Mouse (Mus musculus) E14TG2a.4 (cell line): ENCODE data around the gene Bhmt.
A peak's percentile ranks its signal among the peaks of the same experiment; 100 is the strongest.

ENCODE experiments used
- H3K27me3 ChIP-seq: 2 replicates; pipeline ENCODE4 v1.6.1; 2014; ENCODE audit warnings: low read length, control low read depth; ENCODE audit not compliant: insufficient read depth
- H3K36me3 ChIP-seq: 2 replicates; pipeline ENCODE4 v1.6.1; 2014; ENCODE audit warnings: low read length, control low read depth; ENCODE audit not compliant: insufficient read depth
- H3K4me1 ChIP-seq: replicated peaks from 2 replicates; pipeline ENCODE4 v1.6.1; 2014; ENCODE audit warnings: low read depth, low read length, control low read depth
- H3K4me3 ChIP-seq: replicated peaks from 2 replicates; pipeline ENCODE4 v1.5.1; 2014; ENCODE audit warnings: mild to moderate bottlenecking, low read length
- H3K9me3 ChIP-seq: 2 replicates; pipeline ENCODE4 v1.6.1; 2014; ENCODE audit warnings: low read length, control low read depth
- CTCF ChIP-seq: conservative IDR thresholded peaks from 2 replicates; pipeline ENCODE4 v1.5.1; 2014; ENCODE audit warnings: low read length
- NANOG ChIP-seq: IDR thresholded peaks from 2 replicates; pipeline ENCODE4 v1.6.1; 2014; ENCODE audit warnings: borderline replicate concordance, low read length, mixed read lengths
- POU5F1 ChIP-seq: IDR thresholded peaks from 2 replicates; pipeline ENCODE4 v1.6.1; 2014; ENCODE audit warnings: low read length, borderline replicate concordance

Gene Bhmt

DNA sequence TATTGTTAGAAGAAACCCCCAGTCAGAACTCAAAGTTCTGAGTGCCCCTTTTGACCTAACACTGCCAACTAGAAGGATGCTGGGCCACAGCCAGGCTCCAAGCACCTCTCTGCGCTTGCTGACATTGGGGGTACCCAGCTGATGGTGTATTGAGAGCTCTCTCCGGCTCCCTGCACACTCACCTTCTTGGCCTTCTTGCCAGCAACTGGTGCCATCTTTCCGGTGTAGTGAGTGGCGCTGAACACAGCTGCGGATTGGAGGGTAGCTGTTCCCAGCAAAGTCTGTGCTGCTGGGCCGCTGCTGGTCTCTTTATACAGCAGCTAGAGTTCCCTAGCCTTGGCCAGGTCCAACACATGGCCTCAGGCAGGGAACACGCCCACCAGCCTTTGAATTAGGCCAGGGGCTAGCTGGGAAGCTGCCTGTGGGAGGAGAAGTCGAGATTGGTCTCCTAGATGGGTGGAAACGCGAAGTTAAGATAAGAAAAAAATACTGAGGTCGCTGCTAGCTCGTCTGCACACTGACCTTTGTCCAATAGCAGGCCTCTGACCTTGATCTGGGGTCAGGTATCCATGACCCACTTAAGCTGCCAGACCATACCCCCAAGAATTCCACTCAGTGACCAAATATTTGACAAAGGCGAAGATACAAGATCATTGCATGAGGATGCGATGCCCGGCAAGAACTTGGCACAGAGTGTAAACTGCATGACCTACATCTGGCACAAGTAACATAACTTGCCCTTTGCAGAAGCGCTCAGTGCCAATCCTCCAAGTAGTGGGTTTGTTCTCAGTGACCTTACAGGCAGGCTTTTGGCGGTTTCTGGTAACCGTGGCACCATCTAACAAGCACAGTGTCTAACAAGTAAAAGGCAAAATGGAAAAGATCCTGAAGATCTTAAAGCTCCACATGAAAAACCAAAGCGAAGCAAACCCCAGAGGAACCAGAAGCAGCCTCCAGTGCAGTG lies at the start of gene Bhmt:
Gene Bhmt (minus strand): TSS at position 680 of the 964 bp plus-strand sequence.
- no peak for TF ChIP-seq CTCF
- no peak for TF ChIP-seq POU5F1
- TF ChIP-seq NANOG: no peak
- no peaks in the 10 kb centered on the region for H3K27me3 ChIP-seq
- no peak within 1 kb of the TSS for H3K4me3 ChIP-seq
- H3K9me3 ChIP-seq: no peaks in the 10 kb centered on the region
- peaks cover 7% of the 10 kb centered on the region for H3K4me1 ChIP-seq
- H3K36me3 ChIP-seq: no peaks in the 10 kb centered on the region

DNA sequence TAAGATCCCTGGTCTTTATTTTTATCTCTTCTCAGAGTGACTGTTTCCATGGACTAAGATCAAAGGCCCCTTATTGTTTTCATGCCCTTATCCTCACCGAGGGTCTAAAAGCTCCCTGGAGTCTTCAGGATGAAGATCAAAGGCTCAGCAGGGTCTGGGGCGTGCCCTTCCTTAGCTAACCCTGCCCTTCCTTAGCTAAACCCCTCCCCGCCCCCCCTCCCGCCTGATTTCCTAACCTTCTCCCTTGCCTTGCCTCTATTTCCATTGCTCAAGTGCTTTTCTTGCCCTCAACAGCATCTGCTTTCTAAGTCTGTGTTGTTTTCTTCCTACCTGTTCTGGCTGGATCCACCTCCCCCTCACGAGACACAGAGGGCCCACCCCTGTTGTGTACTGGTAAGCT lies 49.6 kb upstream of the Bhmt start:
- H3K27me3 ChIP-seq: peaks cover 6% of the 10 kb centered on the region
- peaks cover 18% of the 10 kb centered on the region for H3K4me1 ChIP-seq
- TF ChIP-seq NANOG (no peak), POU5F1 (no peak), CTCF (no peak)
- H3K36me3 ChIP-seq: no peaks in the 10 kb centered on the region
- no peaks in the 10 kb centered on the region for H3K9me3 ChIP-seq
- H3K4me3 ChIP-seq: no peak overlapping the region

DNA sequence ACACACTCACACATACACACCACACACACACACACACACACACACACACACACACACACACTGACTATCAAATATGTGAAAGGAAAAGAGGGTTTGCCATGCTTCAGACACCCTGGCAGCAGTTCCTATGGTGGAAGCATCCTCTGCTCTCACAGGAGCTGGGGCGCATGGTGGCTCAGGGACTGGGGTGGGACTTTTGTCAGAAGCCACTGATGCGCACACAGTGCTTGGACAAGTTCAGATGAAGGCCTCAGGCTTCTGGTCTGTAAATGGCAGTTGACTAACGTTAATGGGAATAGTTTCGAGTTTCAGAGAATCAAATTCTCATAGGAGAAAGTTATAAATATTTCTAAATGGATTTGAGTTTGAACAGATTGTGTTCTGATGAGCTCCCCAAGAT lies 47.5 kb upstream of the Bhmt start:
- Histone ChIP-seq H3K4me1 (peaks cover 18% of the 10 kb centered on the region), H3K27me3 (peaks cover 6% of the 10 kb centered on the region), H3K4me3 (no peak overlapping the region), H3K36me3 (no peaks in the 10 kb centered on the region), H3K9me3 (no peaks in the 10 kb centered on the region)
- no peak for TF ChIP-seq NANOG
- TF ChIP-seq POU5F1: no peak
- TF ChIP-seq CTCF: no peak

DNA sequence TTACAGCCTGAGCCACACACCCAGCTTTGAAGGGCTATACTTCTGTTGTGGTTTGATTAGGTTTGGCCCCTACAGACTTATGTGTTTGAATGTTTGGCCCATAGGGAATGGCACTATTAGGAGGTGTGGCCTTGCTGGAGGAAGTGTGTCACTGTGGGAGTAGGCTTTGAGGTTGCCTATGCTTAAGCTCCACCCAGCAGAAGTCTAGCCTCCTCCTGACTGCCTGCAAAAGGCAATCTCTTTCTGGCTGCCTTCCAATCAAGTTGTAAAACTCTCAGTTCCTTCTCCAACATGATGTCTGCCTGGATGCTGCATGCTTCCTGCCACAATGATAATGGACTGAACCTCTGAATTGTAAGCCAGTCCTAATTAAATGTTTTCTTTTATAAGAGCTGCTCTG lies 45.6 kb upstream of the Bhmt start:
- Histone ChIP-seq H3K27me3 (peaks cover 13% of the 10 kb centered on the region), H3K9me3 (no peaks in the 10 kb centered on the region), H3K4me3 (no peak overlapping the region), H3K36me3 (no peaks in the 10 kb centered on the region), H3K4me1 (peaks cover 18% of the 10 kb centered on the region)
- TF ChIP-seq NANOG (no peak), POU5F1 (no peak), CTCF (no peak)

DNA sequence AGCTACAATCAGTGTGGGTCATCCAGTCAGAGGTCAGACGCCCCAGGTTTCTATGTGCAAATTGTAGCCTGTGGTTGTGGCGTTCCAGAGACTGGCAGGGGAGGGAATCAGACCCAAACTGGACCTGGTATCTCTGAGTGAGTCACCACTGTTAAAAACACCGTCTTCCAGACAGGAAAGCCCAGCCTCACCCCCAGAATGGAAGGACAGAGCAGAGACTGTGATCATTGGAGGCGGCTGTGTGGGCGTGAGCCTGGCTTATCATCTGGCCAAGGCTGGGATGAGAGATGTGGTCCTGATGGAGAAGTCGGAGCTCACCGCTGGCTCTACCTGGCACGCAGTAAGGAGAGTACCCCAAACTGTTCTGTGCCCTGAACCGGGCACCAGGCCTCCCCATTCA lies 39.1 kb upstream of the Bhmt start:
- Histone ChIP-seq H3K4me1 (peaks cover 6% of the 10 kb centered on the region), H3K27me3 (peaks cover 46% of the 10 kb centered on the region), H3K36me3 (no peaks in the 10 kb centered on the region), H3K4me3 (no peak overlapping the region), H3K9me3 (no peaks in the 10 kb centered on the region)
- TF ChIP-seq CTCF (no peak), POU5F1 (no peak), NANOG (no peak)

DNA sequence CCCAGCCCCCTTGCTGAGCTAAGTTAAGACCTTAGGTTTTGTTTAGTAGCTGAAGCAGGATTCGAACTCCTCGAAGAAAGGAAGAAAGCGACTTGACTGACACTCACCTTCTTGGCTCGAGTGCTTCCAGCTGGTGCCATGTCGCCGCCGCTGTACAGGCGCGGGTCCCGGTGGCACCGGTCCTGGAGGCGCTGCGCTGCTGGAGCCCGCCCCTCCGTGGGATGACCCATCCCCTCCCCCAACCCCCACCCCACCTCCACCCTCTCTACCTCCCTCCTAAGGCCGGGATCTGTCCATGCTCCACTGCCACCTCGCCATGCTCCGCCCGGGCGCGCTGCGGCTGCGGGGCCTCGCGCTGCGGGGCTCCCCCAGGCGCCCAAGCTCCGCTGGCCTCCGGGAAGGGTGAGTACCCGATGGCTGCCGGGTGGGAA lies 36.4 kb upstream of the Bhmt start, which contains the start of the genes Bhmt2 and Dmgdh:
Gene Bhmt2 (minus strand): TSS at position 172 of the 431 bp plus-strand sequence.
Gene Dmgdh (plus strand): TSS at position 303 of the 431 bp plus-strand sequence.
- Histone ChIP-seq H3K4me3 (peak within 1 kb of the TSS; percentile 71), H3K27me3 (peaks cover 58% of the 10 kb centered on the region), H3K4me1 (peaks cover 6% of the 10 kb centered on the region), H3K36me3 (no peaks in the 10 kb centered on the region), H3K9me3 (no peaks in the 10 kb centered on the region)
- TF ChIP-seq CTCF (no peak), NANOG (no peak), POU5F1 (no peak)

DNA sequence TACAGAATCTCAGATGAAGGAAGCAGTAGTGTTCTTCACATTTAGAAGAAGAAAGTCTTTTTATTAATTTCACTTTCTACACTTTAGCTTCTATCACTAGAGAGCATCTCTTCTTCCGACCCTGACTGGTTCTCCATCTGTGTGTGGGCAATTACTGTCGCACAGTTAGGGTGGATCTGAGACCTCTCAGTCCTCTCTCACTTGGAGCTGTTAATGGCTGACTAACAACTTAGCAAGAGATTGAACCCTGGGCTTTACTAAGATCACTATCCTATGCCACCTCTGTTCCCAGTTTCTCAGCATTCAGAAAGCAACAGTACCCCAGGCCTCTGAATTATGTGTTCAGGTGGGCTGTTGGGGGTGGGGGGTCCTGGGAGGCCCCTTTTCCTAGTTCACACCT lies 35.5 kb upstream of the Bhmt start:
- Histone ChIP-seq H3K36me3 (no peaks in the 10 kb centered on the region), H3K4me3 (0 out of 2 replicates have a peak overlapping the region, but pooled peaks have one; percentile 41)

DNA sequence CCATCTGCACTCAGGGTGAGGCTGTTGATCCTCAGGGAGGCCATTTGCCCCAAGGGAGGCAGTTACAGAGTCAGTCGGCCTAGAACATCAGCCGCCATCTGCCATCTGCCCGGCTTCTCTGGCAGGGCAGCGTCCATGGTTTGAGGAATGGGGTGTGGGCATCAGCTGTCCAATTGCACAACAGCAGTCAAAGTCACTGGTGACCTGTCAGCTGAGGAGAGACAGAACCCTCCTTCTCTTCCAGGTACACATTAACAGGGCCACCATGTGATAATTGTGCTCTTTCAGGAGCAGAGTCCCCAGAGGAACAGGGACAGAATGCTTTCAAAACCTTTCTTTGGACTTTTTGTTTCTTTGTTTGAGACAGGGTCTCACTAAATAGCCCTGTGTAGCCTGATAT lies 34.6 kb upstream of the Bhmt start:
- Histone ChIP-seq H3K9me3 (no peaks in the 10 kb centered on the region), H3K27me3 (peaks cover 41% of the 10 kb centered on the region), H3K36me3 (no peaks in the 10 kb centered on the region), H3K4me1 (peaks cover 6% of the 10 kb centered on the region), H3K4me3 (no peak overlapping the region)
- TF ChIP-seq POU5F1 (no peak), NANOG (no peak), CTCF (no peak)

More for the DNA sequence above, 35.5 kb upstream of the Bhmt start:
- TF ChIP-seq CTCF (no peak), NANOG (no peak), POU5F1 (no peak)
- Histone ChIP-seq H3K27me3 (peaks cover 50% of the 10 kb centered on the region), H3K4me1 (peaks cover 6% of the 10 kb centered on the region), H3K9me3 (no peaks in the 10 kb centered on the region)

DNA sequence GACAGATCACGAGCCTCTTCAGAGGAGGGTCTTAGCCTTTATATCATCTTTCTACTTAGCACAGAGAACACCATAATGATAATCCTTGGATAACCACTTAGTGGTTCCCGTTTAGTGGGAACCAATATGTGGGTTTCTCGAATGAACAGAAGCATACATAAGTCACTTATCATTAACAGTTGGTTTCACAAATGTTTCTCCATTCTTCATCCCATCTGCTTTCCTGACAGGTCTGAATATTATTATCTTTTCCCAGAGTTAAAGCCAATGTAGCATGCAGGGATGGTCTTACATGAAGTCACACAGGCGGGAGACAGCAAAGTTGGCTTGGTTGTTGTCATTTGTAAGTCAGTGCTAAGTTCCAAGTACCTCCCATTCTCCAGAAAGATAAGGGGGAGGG lies 29.8 kb upstream of the Bhmt start:
- peaks cover 7% of the 10 kb centered on the region for H3K4me1 ChIP-seq
- H3K9me3 ChIP-seq: no peaks in the 10 kb centered on the region
- no peak overlapping the region for H3K4me3 ChIP-seq
- H3K36me3 ChIP-seq: no peaks in the 10 kb centered on the region
- peaks cover 19% of the 10 kb centered on the region for H3K27me3 ChIP-seq
- no peak for TF ChIP-seq POU5F1
- no peak for TF ChIP-seq CTCF
- TF ChIP-seq NANOG: no peak
